Mouse (Mus musculus) kidney, adult 2 months (tissue): Measurements from ENCODE around the gene Adamts3. TPM values are rescaled to one million over a fixed set of nuclear protein-coding genes. Genes with fewer than 3 reads are reported as not detected.

ENCODE experiments used
- DNase-seq: peaks from one replicate; pipeline ENCODE4 v3.0.0; 2021
- H3K27ac ChIP-seq: fragments of 200-500 bp; 2 replicates; pipeline ENCODE4 v1.5.1; 2012; ENCODE audit warnings: low read depth, low read length, control low read depth, inconsistent platforms; ENCODE audit not compliant: insufficient read depth
- H3K27me3 ChIP-seq: fragments of 200-500 bp; replicated peaks from 2 replicates; pipeline ENCODE4 v1.6.1; 2012; ENCODE audit warnings: mild to moderate bottlenecking, moderate library complexity, low read length, inconsistent platforms; ENCODE audit not compliant: control insufficient read depth, insufficient read depth
- H3K36me3 ChIP-seq: fragments of 200-500 bp; 2 replicates; pipeline ENCODE4 v1.6.1; 2012; ENCODE audit warnings: mild to moderate bottlenecking, moderate library complexity, low read length, inconsistent platforms; ENCODE audit not compliant: control insufficient read depth, insufficient read depth
- H3K4me1 ChIP-seq: fragments of 200-500 bp; 2 replicates; pipeline ENCODE4 v1.6.1; 2011; ENCODE audit warnings: low read length; ENCODE audit not compliant: control insufficient read depth, insufficient read depth
- H3K4me3 ChIP-seq: fragments of 200-500 bp; 2 replicates; pipeline ENCODE4 v1.5.1; 2011; ENCODE audit warnings: mild to moderate bottlenecking, low read depth, low read length, control low read depth; ENCODE audit not compliant: insufficient read depth
- CTCF ChIP-seq: fragments of 200-500 bp; conservative IDR thresholded peaks from 2 replicates; pipeline ENCODE4 v1.5.1; 2011; ENCODE audit warnings: low read depth, mild to moderate bottlenecking, control low read depth, low read length, moderate library complexity, mixed read lengths; ENCODE audit not compliant: insufficient read depth, insufficient read length
- POLR2A ChIP-seq: fragments of 200-500 bp; IDR thresholded peaks from one replicate; pipeline ENCODE4 v1.6.1; 2011; ENCODE audit warnings: low read depth, low read length, control low read depth
- WGBS: fragments of 180-500 bp; shearing (Covaris S2); methylation state at CpG from one replicate; pipeline ENCODE4 v1.1.7; 2018; 5-methylcytosine and 5-hydroxymethylcytosine counted together
- polyA plus RNA-seq: library from polyadenylated mRNA; depleted of rRNA; stranded (reverse); fragments of >200 nt; gene quantifications from 2 replicates; pipeline ENCODE4 v1.2.3, GENCODE M21; 2012

The Adamts3 gene
- polyA plus RNA-seq, 1 experiment = 0.39 TPM

DNA sequence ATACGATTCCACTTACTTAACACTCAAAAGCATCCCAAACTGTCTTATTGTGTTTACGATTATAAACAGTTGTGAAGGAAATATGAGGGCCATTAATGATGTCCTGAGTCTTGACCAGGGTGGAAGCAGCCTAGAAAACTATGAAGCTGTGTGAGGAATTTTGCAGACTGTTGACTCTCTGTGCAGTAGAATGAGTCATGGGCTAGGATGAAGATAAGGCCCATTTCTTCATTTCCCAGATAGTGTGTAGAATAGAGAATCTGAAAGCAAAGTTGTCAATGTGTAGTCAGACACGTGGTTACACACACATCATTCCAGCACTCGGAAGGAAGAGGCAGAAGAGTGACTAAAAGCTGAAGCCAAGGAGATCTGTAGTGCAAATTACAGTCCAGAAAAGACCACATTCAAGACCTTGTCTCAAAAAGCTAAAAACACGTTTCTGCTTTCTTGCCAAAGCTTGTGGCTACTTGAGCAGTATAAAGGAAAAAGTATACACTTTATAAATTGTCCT, 135.9 kb downstream of the Adamts3 start:
- no peaks in the 10 kb centered on the region for H3K36me3 ChIP-seq
- H3K4me1 ChIP-seq = no peaks in the 10 kb centered on the region
- no peak for TF ChIP-seq CTCF
- TF ChIP-seq POLR2A = no peak
- no peaks in the 10 kb centered on the region for H3K27me3 ChIP-seq
- DNase-seq = no peak
- 81% methylated on average over 5 of the region's 5 CpGs for WGBS
- no peak overlapping the region for H3K4me3 ChIP-seq
- no peak overlapping the region for H3K27ac ChIP-seq

DNA sequence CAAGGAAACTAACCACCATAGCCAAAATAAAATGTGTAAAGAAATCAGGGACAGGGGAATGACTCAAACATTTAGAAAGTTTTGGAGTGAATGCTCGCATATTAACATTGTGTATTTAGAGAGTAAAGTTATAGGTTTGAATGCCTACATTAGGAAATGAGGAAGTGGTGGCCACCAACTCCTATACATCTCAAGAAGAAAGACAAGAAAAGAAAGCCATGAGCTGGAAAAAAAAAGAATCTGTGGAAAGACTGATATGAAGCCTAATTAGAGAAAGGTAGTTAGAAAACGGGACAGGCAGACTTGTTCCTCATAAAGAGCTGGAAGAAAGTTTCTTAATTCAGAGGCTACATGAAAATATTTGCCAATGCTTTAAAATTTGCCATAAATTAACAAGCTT, 138.0 kb downstream of the Adamts3 start:
- no peaks in the 10 kb centered on the region for H3K4me1 ChIP-seq
- 81% methylated on average over 2 of the region's 2 CpGs for WGBS
- H3K36me3 ChIP-seq = no peaks in the 10 kb centered on the region
- H3K4me3 ChIP-seq = no peak overlapping the region
- no peak overlapping the region for H3K27ac ChIP-seq
- no peaks in the 10 kb centered on the region for H3K27me3 ChIP-seq
- DNase-seq = no peak
- no peak for TF ChIP-seq CTCF
- TF ChIP-seq POLR2A = no peak

DNA sequence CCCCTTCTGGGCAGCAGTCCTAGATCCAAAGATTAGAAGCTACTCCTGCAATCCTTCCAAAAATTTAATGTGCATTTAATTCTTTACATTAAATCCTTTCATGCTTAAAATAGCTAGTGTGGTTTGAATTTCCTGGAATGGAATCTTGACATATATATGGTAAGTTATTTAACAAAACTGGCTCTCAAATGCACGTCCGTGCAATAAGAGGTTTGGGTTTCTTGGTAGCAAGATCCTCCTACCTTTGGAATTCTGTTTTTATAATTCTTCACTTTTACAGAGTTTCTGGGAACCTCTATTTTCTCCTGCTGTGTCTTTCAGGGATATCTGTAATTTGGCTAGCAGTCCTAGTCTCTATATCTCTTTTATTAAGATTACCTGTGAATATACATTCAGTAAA, 148.4 kb downstream of the Adamts3 start:
- Histone ChIP-seq H3K4me1 (no peaks in the 10 kb centered on the region), H3K27me3 (no peaks in the 10 kb centered on the region; the same call in 1 of the 2 replicates), H3K27ac (no peak overlapping the region), H3K4me3 (no peak overlapping the region), H3K36me3 (no peaks in the 10 kb centered on the region)
- no peak for DNase-seq
- no peak for TF ChIP-seq POLR2A
- TF ChIP-seq CTCF = no peak
- WGBS = 64% methylated on average over 2 of the region's 2 CpGs

DNA sequence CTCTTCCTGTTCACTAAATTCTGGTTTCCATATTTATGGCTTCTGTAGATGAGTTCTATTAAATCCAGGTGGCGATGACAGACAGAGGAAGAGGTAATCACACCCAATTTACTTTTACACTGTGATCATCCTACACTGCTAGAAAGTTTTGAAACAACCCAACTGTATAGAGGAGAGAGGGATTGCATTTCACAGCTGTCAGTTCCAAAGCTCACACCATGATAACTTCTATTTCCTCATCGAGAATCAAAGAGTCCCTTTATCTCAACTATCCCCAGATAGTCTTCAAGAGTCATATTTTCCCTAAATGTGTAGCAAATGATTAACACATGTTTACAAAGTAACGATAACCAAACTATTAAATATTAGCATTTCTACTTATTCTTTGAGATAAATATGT, 152.7 kb downstream of the Adamts3 start:
- no peak for TF ChIP-seq POLR2A
- no peak for TF ChIP-seq CTCF
- Histone ChIP-seq H3K36me3 (no peaks in the 10 kb centered on the region), H3K27ac (no peak overlapping the region), H3K4me3 (no peak overlapping the region), H3K4me1 (no peaks in the 10 kb centered on the region), H3K27me3 (no peaks in the 10 kb centered on the region; the same call in 1 of the 2 replicates)
- 71% methylated on average over 3 of the region's 3 CpGs for WGBS
- DNase-seq = no peak

DNA sequence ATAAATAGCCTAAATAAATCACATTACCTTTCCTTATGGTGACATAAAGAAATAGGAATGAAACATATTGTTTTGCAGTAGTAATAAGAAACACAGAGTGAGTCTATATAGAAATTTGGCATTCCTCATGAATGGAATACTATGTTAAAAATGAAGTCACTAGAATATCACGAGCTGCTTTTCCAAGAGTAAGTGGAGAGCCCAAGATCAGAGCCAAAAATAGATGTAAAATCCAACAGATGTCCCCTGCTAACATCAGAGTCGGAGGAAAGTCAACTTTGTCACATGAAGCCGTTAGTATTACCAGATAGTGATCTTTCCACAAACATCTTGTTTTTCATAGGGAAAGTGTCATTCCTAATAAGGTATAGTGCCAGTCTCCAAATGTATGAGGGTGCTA, 155.0 kb downstream of the Adamts3 start:
- no peak overlapping the region for H3K4me3 ChIP-seq
- H3K27me3 ChIP-seq = no peaks in the 10 kb centered on the region
- WGBS = 73% methylated on average over 3 of the region's 3 CpGs
- no peak overlapping the region for H3K27ac ChIP-seq
- no peak for TF ChIP-seq POLR2A
- TF ChIP-seq CTCF = no peak
- no peak for DNase-seq
- H3K36me3 ChIP-seq = no peaks in the 10 kb centered on the region
- no peaks in the 10 kb centered on the region for H3K4me1 ChIP-seq

DNA sequence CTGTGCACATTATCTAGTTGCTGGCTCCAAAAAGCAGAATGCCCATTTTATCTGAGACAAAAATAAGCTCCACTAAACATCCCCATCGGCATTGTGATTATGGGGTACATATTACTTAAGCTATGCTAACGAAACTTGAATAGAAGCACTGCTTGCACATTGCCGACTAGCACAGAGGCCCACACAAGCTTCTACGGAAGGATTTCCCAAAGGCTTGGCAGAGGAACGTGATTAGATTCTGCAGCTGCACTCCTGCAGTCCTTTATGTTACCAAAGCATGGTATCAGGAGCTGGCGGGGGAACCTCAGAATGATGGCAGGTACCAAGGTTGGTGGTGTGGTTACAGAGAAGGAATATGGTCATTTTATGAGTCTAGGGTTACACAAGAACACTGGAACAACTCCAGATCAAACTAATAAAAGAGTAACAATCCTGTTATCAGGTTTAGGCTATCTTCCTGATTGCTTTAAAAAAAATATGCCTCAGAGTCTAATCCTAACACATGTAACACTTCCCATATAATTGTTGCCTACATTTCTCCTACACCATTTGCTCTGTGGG, 155.6 kb downstream of the Adamts3 start:
- H3K4me1 ChIP-seq = no peaks in the 10 kb centered on the region
- H3K27ac ChIP-seq = no peak overlapping the region
- no peaks in the 10 kb centered on the region for H3K27me3 ChIP-seq
- H3K4me3 ChIP-seq = no peak overlapping the region
- H3K36me3 ChIP-seq = no peaks in the 10 kb centered on the region
- TF ChIP-seq CTCF = no peak
- no peak for TF ChIP-seq POLR2A
- DNase-seq = no peak
- 85% methylated on average over 6 of the region's 6 CpGs for WGBS

DNA sequence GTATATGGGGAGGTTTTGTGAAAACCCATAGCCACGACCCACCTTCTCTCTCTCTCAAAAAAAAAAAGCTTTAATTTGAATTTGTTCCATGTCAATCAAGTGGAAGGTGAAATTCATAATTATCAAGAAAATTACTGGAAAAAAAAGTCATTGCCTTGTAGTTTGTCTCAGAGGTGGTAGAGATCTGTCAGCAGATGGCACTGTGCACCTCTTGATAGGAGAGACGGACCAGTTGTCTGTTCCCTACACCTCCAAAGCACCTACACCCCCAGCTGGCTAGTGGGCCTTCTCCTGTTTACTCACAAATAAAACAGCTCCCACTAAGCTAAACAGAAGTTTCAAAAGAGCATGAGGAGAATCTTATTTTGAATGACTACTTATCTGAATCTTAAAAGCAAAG, 168.6 kb downstream of the Adamts3 start:
- H3K27ac ChIP-seq = no peak overlapping the region
- no peaks in the 10 kb centered on the region for H3K4me1 ChIP-seq
- WGBS = 43% methylated on average over 2 of the region's 2 CpGs
- H3K36me3 ChIP-seq = no peaks in the 10 kb centered on the region
- H3K4me3 ChIP-seq = no peak overlapping the region
- peak; percentile 9 for DNase-seq
- TF ChIP-seq POLR2A = no peak
- peak; percentile 29 for TF ChIP-seq CTCF
- H3K27me3 ChIP-seq = no peaks in the 10 kb centered on the region
